Mouse (Mus musculus) liver, adult 2 months (tissue): Measurements from ENCODE around the gene Sdc3.

Experiments used
- CTCF ChIP-seq: fragments of 200-500 bp; IDR thresholded peaks from 2 replicates; pipeline ENCODE4 v1.5.1; 2011; ENCODE audit warnings: low read depth, low read length, control low read depth
- POLR2A ChIP-seq: fragments of 200-500 bp; IDR thresholded peaks from 2 replicates; pipeline ENCODE4 v1.6.1; 2011; ENCODE audit warnings: low read length, control low read depth; ENCODE audit not compliant: insufficient read depth; ENCODE audit errors: extremely low read depth

- TF ChIP-seq POLR2A = no peak
- TF ChIP-seq CTCF = no peak
These were observed 804 bp downstream of the Sdc3 start for GRCm38 (mm10) chr4:130793180-130793501.
